Mouse (Mus musculus) limb, embryonic 13.5 days (tissue): ENCODE data around the gene Efcab14. TPM values are rescaled to one million over a fixed set of nuclear protein-coding genes. Genes with fewer than 3 reads are reported as not detected.
A peak's percentile ranks its signal among the peaks of the same experiment; 100 is the strongest.

Experiments
- ATAC-seq: fragments of 200-750 bp; cut with Nextera tagmentation; 2 replicates; pipeline ENCODE4 v1.8.0; 2017; ENCODE audit warnings: low read depth, moderate number of reproducible peaks, moderate TSS enrichment; ENCODE audit not compliant: low FRiP score
- H3K27ac ChIP-seq: fragments of 300-500 bp; sonication (generic); 2 replicates; pipeline ENCODE4 v1.5.1; 2015; ENCODE audit warnings: inconsistent platforms, mild to moderate bottlenecking, moderate library complexity
- H3K27me3 ChIP-seq: fragments of 300-500 bp; sonication (generic); 2 replicates; pipeline ENCODE4 v1.6.1; 2015; ENCODE audit warnings: mild to moderate bottlenecking, inconsistent platforms
- H3K36me3 ChIP-seq: fragments of 300-500 bp; sonication (generic); 2 replicates; pipeline ENCODE4 v1.6.1; 2015; ENCODE audit warnings: inconsistent platforms, mild to moderate bottlenecking, moderate library complexity
- H3K4me1 ChIP-seq: fragments of 300-500 bp; sonication (generic); 2 replicates; pipeline ENCODE4 v1.6.1; 2015; ENCODE audit warnings: inconsistent platforms
- H3K4me2 ChIP-seq: fragments of 300-500 bp; sonication (generic); replicated peaks from 2 replicates; pipeline ENCODE4 v1.6.1; 2015; ENCODE audit warnings: inconsistent platforms, mild to moderate bottlenecking, moderate library complexity
- H3K4me3 ChIP-seq: fragments of 300-500 bp; sonication (generic); 2 replicates; pipeline ENCODE4 v1.5.1; 2015; ENCODE audit warnings: moderate library complexity, mild to moderate bottlenecking, inconsistent platforms
- H3K9ac ChIP-seq: fragments of 300-500 bp; sonication (generic); 2 replicates; pipeline ENCODE4 v1.6.1; 2015; ENCODE audit warnings: mild to moderate bottlenecking, inconsistent platforms
- H3K9me3 ChIP-seq: fragments of 300-500 bp; sonication (generic); 2 replicates; pipeline ENCODE4 v1.6.1; 2016; ENCODE audit warnings: inconsistent platforms
- WGBS: fragments of 180-500 bp; shearing (Covaris S2); methylation state at CpG from one replicate; pipeline ENCODE4 v1.1.7; 2015; 5-methylcytosine and 5-hydroxymethylcytosine counted together
- polyA plus RNA-seq: library from polyadenylated mRNA; unstranded; fragments of >200 nt; fragmentation: Nextera tagmentation; extraction: Ambion mirVana; gene quantifications from 2 replicates; pipeline ENCODE4 v1.2.1, GENCODE M21; 2015

Gene Efcab14
- polyA plus RNA-seq: 31.6 and 32.1 TPM in 2 replicates

DNA sequence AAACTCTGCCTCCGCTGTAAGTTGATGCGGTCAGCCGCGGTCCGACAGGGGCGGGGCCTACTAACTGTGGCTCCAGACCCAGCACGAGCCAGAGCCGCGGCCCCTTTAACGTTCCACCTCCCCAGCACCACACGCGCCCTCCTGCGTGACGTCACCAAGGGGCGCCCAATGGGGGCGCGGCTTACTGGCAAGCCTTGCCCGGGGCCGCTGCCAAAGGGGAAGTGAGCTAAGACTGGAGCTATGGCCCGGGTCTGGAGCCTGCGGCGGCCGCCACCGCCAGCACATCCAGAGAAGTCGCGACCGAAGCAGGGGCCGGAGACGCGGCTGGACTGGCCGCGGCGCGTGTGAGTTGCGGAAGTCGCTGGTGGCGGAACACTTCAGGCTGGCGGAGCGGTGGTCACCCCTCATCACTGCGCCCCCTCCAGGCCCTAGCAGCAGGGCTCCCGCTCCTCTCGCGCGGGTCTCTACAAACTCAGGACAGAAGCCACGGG, at the start of gene Efcab14:
TSS of gene Efcab14 (plus strand) at position 194 of the 491 bp plus-strand sequence.
- WGBS: 0% methylated on average over 45 of the region's 45 CpGs
- Histone ChIP-seq H3K9me3 (no peaks in the 10 kb centered on the region), H3K9ac (peak within 1 kb of the TSS; percentile 89), H3K4me2 (peak within 1 kb of the TSS; percentile 80), H3K4me3 (peak within 1 kb of the TSS; percentile 75), H3K27me3 (no peaks in the 10 kb centered on the region), H3K36me3 (peaks cover 20% of the 10 kb centered on the region), H3K4me1 (peaks cover 20% of the 10 kb centered on the region), H3K27ac (peak within 1 kb of the TSS; percentile 79)
- peak; percentile 100 for ATAC-seq

DNA sequence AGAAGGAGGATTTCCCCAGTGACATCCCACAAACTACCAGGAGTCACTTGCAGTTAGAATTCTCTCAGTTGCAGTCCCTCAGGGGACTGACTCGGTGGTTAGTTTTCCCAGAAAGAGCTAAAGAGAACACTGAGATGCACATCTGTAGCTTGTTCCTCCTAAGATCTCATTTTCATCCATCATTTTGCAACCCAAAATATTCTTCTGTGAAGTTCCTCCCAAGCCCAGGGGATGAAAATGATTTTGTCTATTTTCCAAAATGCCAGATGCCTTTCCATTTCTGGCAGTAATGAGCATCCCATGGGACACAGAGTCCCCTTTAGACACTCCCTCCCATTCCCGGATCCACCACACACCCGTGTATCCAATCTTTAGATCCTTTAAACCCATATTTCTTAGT, 36.1 kb upstream of the Efcab14 start:
- Histone ChIP-seq H3K4me2 (no peak overlapping the region), H3K27ac (no peak overlapping the region), H3K9ac (no peak overlapping the region), H3K36me3 (no peaks in the 10 kb centered on the region), H3K9me3 (no peaks in the 10 kb centered on the region), H3K4me1 (no peaks in the 10 kb centered on the region), H3K4me3 (no peak overlapping the region), H3K27me3 (no peaks in the 10 kb centered on the region)
- WGBS: 74% methylated on average over 3 of the region's 3 CpGs
- no peak for ATAC-seq

DNA sequence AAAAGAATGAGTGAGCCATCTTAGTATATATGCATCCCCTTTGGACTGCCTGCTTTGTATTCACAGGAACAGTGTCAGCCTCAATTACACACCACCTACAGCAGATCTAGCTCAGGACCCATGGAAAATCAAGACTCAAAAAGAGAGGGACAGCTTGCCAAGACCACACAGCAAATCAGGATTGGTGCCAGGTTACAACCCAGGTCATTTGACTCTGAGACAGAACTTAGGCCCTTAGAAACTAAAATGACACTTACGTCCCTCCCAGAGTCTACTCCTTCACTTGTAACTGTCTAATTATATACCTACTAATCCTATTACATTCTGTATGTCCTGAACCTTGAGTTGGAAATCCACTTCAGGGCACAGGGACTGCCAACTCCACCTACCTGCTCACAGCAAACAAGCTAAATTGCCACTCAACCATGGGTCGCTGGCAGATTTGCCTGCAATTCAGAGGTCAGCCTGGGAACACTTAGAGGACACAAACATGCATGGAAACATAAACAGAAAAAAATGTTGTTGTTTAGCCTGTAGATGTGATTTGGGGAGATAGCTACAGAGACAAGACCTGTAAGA, 33.5 kb upstream of the Efcab14 start:
- Histone ChIP-seq H3K4me2 (no peak overlapping the region), H3K27ac (no peak overlapping the region), H3K9ac (no peak overlapping the region), H3K9me3 (no peaks in the 10 kb centered on the region), H3K36me3 (no peaks in the 10 kb centered on the region), H3K27me3 (no peaks in the 10 kb centered on the region), H3K4me3 (no peak overlapping the region), H3K4me1 (0 out of 2 replicates have a peak, but pooled peaks cover under 1% of the 10 kb centered on the region)
- no peak for ATAC-seq
- 80% methylated on average over 2 of the region's 2 CpGs for WGBS

- no peaks in the 10 kb centered on the region for H3K36me3 ChIP-seq
- 0 out of 2 replicates have a peak, but pooled peaks cover 3% of the 10 kb centered on the region for H3K4me1 ChIP-seq
- no peaks in the 10 kb centered on the region for H3K27me3 ChIP-seq
- 29% methylated on average over 13 of the region's 13 CpGs for WGBS
- no peak overlapping the region for H3K9ac ChIP-seq
- no peak for ATAC-seq
- H3K4me2 ChIP-seq: no peak overlapping the region; the same call in 1 of the 2 replicates
- H3K9me3 ChIP-seq: no peaks in the 10 kb centered on the region
- no peak overlapping the region for H3K4me3 ChIP-seq
- H3K27ac ChIP-seq: no peak overlapping the region; the same call in 1 of the 2 replicates
Measured at GRCm38 (mm10) chr4:115708974-115709593, 28.5 kb upstream of the Efcab14 start.

- peak; percentile 61; the same call in 1 of the 2 replicates for ATAC-seq
- 9% methylated on average over 13 of the region's 13 CpGs for WGBS
- Histone ChIP-seq H3K36me3 (no peaks in the 10 kb centered on the region), H3K27me3 (no peaks in the 10 kb centered on the region), H3K4me3 (no peak overlapping the region), H3K4me1 (0 out of 2 replicates have a peak, but pooled peaks cover 3% of the 10 kb centered on the region), H3K9me3 (no peaks in the 10 kb centered on the region), H3K27ac (no peak overlapping the region), H3K9ac (no peak overlapping the region), H3K4me2 (peak overlapping the region; percentile 45)
Measured at GRCm38 (mm10) chr4:115709792-115710418, 27.6 kb upstream of the Efcab14 start.

DNA sequence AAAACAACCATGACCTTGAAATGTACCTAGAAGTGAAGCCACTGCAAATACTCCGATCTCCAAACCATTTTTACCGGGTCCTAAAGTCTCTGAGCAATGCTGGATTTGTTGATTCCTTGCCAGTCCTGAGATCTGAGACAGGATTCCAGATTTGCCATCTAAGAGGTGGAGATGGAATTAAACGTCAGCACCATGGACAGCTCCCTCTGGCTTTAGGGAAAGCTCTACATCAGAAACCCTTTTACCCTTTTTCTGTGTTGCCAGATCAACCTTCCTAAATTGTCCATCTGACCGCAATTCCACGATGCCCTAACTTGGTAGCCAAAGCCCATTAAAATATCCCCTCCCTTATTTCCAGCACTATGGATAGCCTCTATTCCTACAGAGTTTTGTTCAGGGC, 8.8 kb upstream of the Efcab14 start:
- H3K9ac ChIP-seq: no peak overlapping the region
- H3K27ac ChIP-seq: no peak overlapping the region
- no peaks in the 10 kb centered on the region for H3K4me1 ChIP-seq
- H3K4me3 ChIP-seq: no peak overlapping the region
- no peak overlapping the region for H3K4me2 ChIP-seq
- no peaks in the 10 kb centered on the region for H3K36me3 ChIP-seq
- ATAC-seq: no peak
- H3K27me3 ChIP-seq: peaks cover 5% of the 10 kb centered on the region; the same call in 1 of the 2 replicates
- WGBS: 17% methylated on average over 5 of the region's 5 CpGs
- H3K9me3 ChIP-seq: no peaks in the 10 kb centered on the region

- 22% methylated on average over 7 of the region's 7 CpGs for WGBS
- Histone ChIP-seq H3K36me3 (no peaks in the 10 kb centered on the region), H3K9ac (no peak overlapping the region), H3K4me2 (no peak overlapping the region), H3K27me3 (peaks cover 5% of the 10 kb centered on the region; the same call in 1 of the 2 replicates), H3K4me1 (no peaks in the 10 kb centered on the region), H3K27ac (no peak overlapping the region), H3K9me3 (no peaks in the 10 kb centered on the region), H3K4me3 (no peak overlapping the region)
- peak; percentile 73; the same call in 1 of the 2 replicates for ATAC-seq
Measured at GRCm38 (mm10) chr4:115731588-115732222, 5.8 kb upstream of the Efcab14 start.

GRCm38 (mm10) chr4:115732223-115732818, 5.2 kb upstream of the Efcab14 start:
- Histone ChIP-seq H3K9me3 (no peaks in the 10 kb centered on the region), H3K27ac (no peak overlapping the region), H3K4me3 (no peak overlapping the region), H3K36me3 (no peaks in the 10 kb centered on the region), H3K4me1 (no peaks in the 10 kb centered on the region), H3K27me3 (peaks cover 5% of the 10 kb centered on the region; the same call in 1 of the 2 replicates), H3K9ac (no peak overlapping the region), H3K4me2 (no peak overlapping the region)
- 65% methylated on average over 3 of the region's 3 CpGs for WGBS
- no peak for ATAC-seq

DNA sequence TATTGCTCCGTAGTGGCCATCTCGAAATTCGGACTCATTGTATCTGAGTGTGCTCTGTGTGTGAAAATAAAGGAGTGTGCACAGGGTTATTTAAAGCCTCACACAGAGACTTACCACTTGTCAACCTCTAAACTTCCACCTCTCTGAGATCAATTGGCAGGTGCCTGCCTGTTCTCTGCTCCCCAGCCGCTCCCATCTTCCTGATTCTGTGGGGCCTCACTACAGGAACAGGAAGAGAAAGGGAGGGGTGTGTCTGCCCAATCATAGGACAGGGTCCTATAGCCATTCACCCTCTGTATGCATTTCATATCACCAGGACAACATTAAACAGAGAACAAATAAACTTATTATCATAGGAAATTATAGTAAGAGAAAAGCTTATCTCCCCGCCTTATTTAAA, 3.8 kb upstream of the Efcab14 start:
- no peak for ATAC-seq
- 74% methylated on average over 5 of the region's 5 CpGs for WGBS
- Histone ChIP-seq H3K36me3 (no peaks in the 10 kb centered on the region), H3K27me3 (peaks cover 5% of the 10 kb centered on the region; the same call in 1 of the 2 replicates), H3K9ac (no peak overlapping the region), H3K9me3 (no peaks in the 10 kb centered on the region), H3K4me2 (no peak overlapping the region), H3K4me1 (peaks cover 7% of the 10 kb centered on the region), H3K27ac (no peak overlapping the region), H3K4me3 (no peak overlapping the region)

- Histone ChIP-seq H3K4me2 (no peak overlapping the region), H3K9me3 (no peaks in the 10 kb centered on the region), H3K27me3 (peaks cover 5% of the 10 kb centered on the region; the same call in 1 of the 2 replicates), H3K36me3 (0 out of 2 replicates have a peak, but pooled peaks cover under 1% of the 10 kb centered on the region), H3K9ac (no peak overlapping the region), H3K4me1 (peaks cover 18% of the 10 kb centered on the region), H3K27ac (no peak overlapping the region), H3K4me3 (no peak overlapping the region)
- ATAC-seq: no peak
- WGBS: 60% methylated on average over 4 of the region's 4 CpGs
Measured at GRCm38 (mm10) chr4:115734867-115735266, 2.7 kb upstream of the Efcab14 start.

- WGBS: 42% methylated on average over 13 of the region's 13 CpGs
- Histone ChIP-seq H3K27ac (no peak overlapping the region), H3K4me3 (peak overlapping the region; percentile 75), H3K4me1 (peaks cover 20% of the 10 kb centered on the region), H3K27me3 (no peaks in the 10 kb centered on the region), H3K4me2 (peak overlapping the region; percentile 80), H3K9me3 (no peaks in the 10 kb centered on the region), H3K36me3 (peaks cover 27% of the 10 kb centered on the region), H3K9ac (peak overlapping the region; percentile 89)
- no peak for ATAC-seq
Measured at GRCm38 (mm10) chr4:115738481-115738985, 989 bp downstream of the Efcab14 start.
